Mouse (Mus musculus) urinary bladder, postnatal 14 days (tissue): ENCODE measurements at regions not wholly inside any gene's neighbourhood (a gene's known extent, or its start where the extent isn't known, plus 50 kb on each side); places are given as distances from the start of the nearest gene placed in this dataset.

ENCODE experiments used
- DNase-seq: peaks from one replicate; pipeline ENCODE4 v3.0.0; 2021; ENCODE audit warnings: low spot score

GRCm38 (mm10) chr4:142302041-142302723 lies 63.0 kb upstream of the Kazn start:
- no peak for DNase-seq

- DNase-seq = no peak
Observed at GRCm38 (mm10) chr4:142298770-142299337, 59.7 kb upstream of the Kazn start.

GRCm38 (mm10) chr4:142292760-142293159 lies 53.6 kb upstream of the Kazn start:
- DNase-seq = no peak

- no peak for DNase-seq
Observed at GRCm38 (mm10) chr4:142292334-142292733, 53.1 kb upstream of the Kazn start.

- DNase-seq = no peak
Observed at GRCm38 (mm10) chr4:142291366-142291765, 52.2 kb upstream of the Kazn start.
